Mouse (Mus musculus) hindbrain, embryonic 16.5 days (tissue): ENCODE measurements around the gene Vwa7. TPM values are rescaled to one million over a fixed set of nuclear protein-coding genes. Genes with fewer than 3 reads are reported as not detected.

Experiments
- ATAC-seq: fragments of 200-750 bp; cut with Nextera tagmentation; 2 replicates; pipeline ENCODE4 v1.8.0; 2017; ENCODE audit warnings: moderate TSS enrichment, moderate library complexity
- H3K27ac ChIP-seq: fragments of 300-500 bp; sonication (generic); 2 replicates; pipeline ENCODE4 v1.5.1; 2014; ENCODE audit warnings: low read depth, mild to moderate bottlenecking, control low read depth, low read length, moderate library complexity
- H3K27me3 ChIP-seq: fragments of 300-500 bp; sonication (generic); replicated peaks from 2 replicates; pipeline ENCODE4 v1.6.1; 2014; ENCODE audit warnings: low read length; ENCODE audit not compliant: control insufficient read depth, insufficient read depth
- H3K36me3 ChIP-seq: fragments of 300-500 bp; sonication (generic); 2 replicates; pipeline ENCODE4 v1.6.1; 2014; ENCODE audit warnings: mild to moderate bottlenecking, low read length, moderate library complexity, mixed read lengths; ENCODE audit not compliant: control insufficient read depth, insufficient read depth
- H3K4me1 ChIP-seq: fragments of 300-500 bp; sonication (generic); 2 replicates; pipeline ENCODE4 v1.6.1; 2014; ENCODE audit warnings: low read depth, low read length; ENCODE audit not compliant: control insufficient read depth, insufficient read depth
- H3K4me2 ChIP-seq: fragments of 300-500 bp; sonication (generic); 2 replicates; pipeline ENCODE4 v1.6.1; 2014; ENCODE audit warnings: mild to moderate bottlenecking, low read length, control low read depth, moderate library complexity
- H3K4me3 ChIP-seq: fragments of 300-500 bp; sonication (generic); 2 replicates; pipeline ENCODE4 v1.5.1; 2014; ENCODE audit warnings: mild to moderate bottlenecking, low read length, control low read depth, moderate library complexity
- H3K9ac ChIP-seq: fragments of 300-500 bp; sonication (generic); 2 replicates; pipeline ENCODE4 v1.6.1; 2014; ENCODE audit warnings: low read depth, mild to moderate bottlenecking, control low read depth, low read length, moderate library complexity
- H3K9me3 ChIP-seq: fragments of 300-500 bp; sonication (generic); 2 replicates; pipeline ENCODE4 v1.6.1; 2014; ENCODE audit warnings: mild to moderate bottlenecking, low read length, moderate library complexity; ENCODE audit not compliant: control insufficient read depth
- WGBS: fragments of 180-500 bp; shearing (Covaris S2); extraction: QIAGEN DNeasy Blood & Tissue Kit; methylation state at CpG from one replicate; pipeline ENCODE4 v1.1.7; 2014; 5-methylcytosine and 5-hydroxymethylcytosine counted together
- polyA plus RNA-seq: library from polyadenylated mRNA; unstranded; fragments of >200 nt; fragmentation: Nextera tagmentation; extraction: Ambion mirVana; gene quantifications from 2 replicates; pipeline ENCODE4 v1.2.1, GENCODE M21; 2015

The Vwa7 gene
- polyA plus RNA-seq, 1 experiment from 2014 or later, result 0.08 TPM

GRCm38 (mm10) chr17:35024261-35024660, 7.9 kb downstream of the Vwa7 start:
- Histone ChIP-seq H3K9ac (no peak overlapping the region), H3K4me3 (no peak overlapping the region), H3K9me3 (no peaks in the 10 kb centered on the region), H3K4me1 (peaks cover 11% of the 10 kb centered on the region), H3K27me3 (no peaks in the 10 kb centered on the region), H3K36me3 (no peaks in the 10 kb centered on the region), H3K4me2 (no peak overlapping the region), H3K27ac (no peak overlapping the region)
- 75% methylated on average over 13 of the region's 13 CpGs for WGBS
- ATAC-seq, result no peak

DNA sequence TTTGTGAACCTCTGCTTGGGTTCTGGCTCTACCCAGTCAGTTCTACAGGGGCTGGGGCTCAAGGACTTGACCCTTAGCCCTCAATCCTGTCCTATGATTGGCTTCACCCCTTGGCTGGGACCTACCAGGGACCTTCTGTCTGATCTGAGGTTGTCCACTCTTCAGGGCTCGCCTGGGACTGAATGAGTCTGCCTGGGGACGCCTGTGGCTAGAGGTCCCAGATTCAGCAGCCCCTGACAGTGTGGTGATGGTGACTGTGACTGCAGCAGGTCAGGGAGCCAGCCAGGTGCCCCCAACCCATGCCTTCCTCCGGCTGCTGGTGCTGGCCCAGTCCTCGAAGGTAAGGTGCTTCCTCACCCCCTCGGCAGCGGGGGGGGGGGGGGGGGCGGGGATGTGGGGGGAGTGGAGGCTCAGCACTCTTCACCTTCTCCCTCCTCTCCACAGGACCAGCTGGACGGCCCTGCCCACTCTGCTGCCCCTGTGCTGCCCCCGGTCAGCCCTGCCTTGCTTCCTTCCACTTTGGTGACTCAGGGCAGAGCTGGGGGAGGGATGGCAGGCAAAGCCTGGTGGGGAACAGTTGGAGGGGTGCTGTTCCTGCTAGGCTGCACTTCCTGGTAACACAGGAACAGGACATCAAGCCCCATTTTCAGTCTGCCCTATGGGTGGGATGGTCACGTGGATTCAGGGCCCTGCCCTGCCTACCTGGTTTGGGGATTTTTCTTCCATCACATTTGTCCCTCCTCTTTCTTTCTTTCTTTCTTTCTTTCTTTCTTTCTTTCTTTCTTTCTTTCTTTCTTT, 8.5 kb downstream of the Vwa7 start:
- H3K4me2 ChIP-seq, result no peak overlapping the region
- H3K9me3 ChIP-seq, result no peaks in the 10 kb centered on the region
- H3K27me3 ChIP-seq, result no peaks in the 10 kb centered on the region
- WGBS, result 59% methylated on average over 7 of the region's 10 CpGs
- ATAC-seq, result no peak
- no peak overlapping the region for H3K9ac ChIP-seq
- H3K4me1 ChIP-seq, result peaks cover 13% of the 10 kb centered on the region
- no peaks in the 10 kb centered on the region for H3K36me3 ChIP-seq
- H3K27ac ChIP-seq, result no peak overlapping the region
- H3K4me3 ChIP-seq, result no peak overlapping the region

DNA sequence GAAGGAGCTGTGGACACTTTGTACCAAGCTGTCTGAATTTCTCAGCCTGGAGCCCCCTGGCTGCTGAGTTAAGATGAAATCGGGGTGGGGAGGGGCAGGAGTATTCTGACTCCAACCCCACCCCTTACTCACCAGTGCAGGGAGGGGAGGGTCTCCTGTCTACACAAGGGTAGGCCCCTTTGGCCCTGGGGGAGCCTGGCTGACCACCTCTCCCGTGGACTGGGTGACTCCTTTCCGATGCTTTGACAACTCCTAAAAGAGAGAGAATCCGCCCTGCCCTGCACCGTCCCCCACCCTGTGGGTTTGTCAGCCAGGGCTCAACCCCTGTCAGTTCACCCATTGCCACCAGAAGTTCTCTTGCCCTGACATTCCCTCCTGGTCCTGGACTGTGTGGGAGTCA, 9.8 kb downstream of the Vwa7 start:
- H3K4me3 ChIP-seq, result no peak overlapping the region
- no peak overlapping the region for H3K9ac ChIP-seq
- no peaks in the 10 kb centered on the region for H3K9me3 ChIP-seq
- no peaks in the 10 kb centered on the region for H3K36me3 ChIP-seq
- ATAC-seq, result no peak
- H3K4me2 ChIP-seq, result no peak overlapping the region
- H3K4me1 ChIP-seq, result peaks cover 15% of the 10 kb centered on the region
- no peaks in the 10 kb centered on the region for H3K27me3 ChIP-seq
- no peak overlapping the region; the same call in 1 of the 2 replicates for H3K27ac ChIP-seq
- 73% methylated on average over 5 of the region's 5 CpGs for WGBS

DNA sequence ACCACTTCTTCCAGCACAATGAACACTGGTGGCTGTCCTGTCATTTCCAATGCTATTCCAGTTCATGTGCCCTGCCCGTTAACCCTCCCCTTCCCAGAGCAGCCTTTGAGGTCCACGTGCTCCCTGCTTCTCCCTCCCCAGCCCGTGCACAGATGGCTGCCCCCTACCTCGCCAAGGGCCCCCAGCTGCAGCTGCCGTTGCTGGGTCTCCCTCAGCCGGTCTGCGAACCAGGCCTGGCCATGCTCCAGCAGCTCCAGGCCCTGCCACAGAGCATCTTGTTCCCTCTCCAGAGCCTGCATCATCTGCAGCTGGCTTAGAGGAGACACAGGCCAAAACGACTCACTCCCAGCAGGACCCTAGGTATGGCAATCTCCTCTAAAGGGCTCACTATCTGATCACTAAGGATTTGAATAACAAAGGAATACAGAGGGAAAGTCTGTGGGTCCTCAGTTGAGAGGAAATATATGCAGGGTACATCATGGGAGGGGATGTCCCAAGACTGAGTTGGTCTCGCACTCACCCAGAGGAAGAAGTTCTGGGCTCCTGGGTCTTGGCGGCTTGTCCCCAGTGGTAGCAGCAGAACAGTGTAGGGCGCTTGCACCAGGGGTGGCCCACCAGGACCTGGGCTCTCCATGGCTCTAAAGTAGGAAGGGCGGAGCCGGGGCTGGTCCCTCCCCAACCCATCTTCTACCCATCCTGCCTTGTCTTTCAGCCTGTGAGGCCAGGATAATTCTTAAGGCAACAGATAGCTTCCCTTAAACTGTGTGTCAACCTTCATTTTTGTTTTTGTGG, 11.1 kb downstream of the Vwa7 start, which contains the start of gene Sapcd1:
Sapcd1 (minus strand) TSS at position 740 of the 792 bp plus-strand sequence.
- Histone ChIP-seq H3K4me1 (peaks cover 10% of the 10 kb centered on the region), H3K9ac (no peak within 1 kb of the TSS), H3K9me3 (no peaks in the 10 kb centered on the region), H3K36me3 (no peaks in the 10 kb centered on the region), H3K4me2 (peak within 1 kb of the TSS; percentile 12), H3K27me3 (no peaks in the 10 kb centered on the region), H3K4me3 (no peak within 1 kb of the TSS), H3K27ac (peak within 1 kb of the TSS; percentile 59)
- 33% methylated on average over 13 of the region's 13 CpGs for WGBS
- ATAC-seq, result peak; percentile 67

DNA sequence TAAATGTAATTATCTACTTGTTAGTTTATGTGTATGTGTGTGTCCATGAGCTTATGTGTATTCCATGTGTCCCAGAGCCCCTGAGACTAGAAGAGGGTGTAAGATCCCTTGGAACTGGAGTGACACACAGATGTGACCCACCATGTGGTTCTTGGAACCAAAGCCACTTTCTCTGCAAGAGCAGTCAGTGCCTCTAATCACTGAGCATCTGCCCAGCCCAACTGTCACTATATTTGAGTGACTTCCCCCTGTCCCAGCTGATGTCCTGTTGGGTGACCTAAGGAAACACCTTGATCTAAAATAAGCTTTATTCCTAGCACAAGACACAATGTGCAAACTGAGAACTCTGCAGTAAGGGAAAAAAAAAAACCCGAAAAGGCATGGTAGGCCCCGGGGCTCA, 11.9 kb downstream of the Vwa7 start:
- Histone ChIP-seq H3K36me3 (no peaks in the 10 kb centered on the region), H3K9me3 (no peaks in the 10 kb centered on the region), H3K27me3 (no peaks in the 10 kb centered on the region), H3K9ac (no peak overlapping the region), H3K4me2 (no peak overlapping the region), H3K4me1 (peaks cover 10% of the 10 kb centered on the region), H3K4me3 (no peak overlapping the region), H3K27ac (no peak overlapping the region)
- no peak for ATAC-seq
- WGBS, result 94% methylated on average over 2 of the region's 2 CpGs

GRCm38 (mm10) chr17:35029691-35030532, 13.5 kb downstream of the Vwa7 start:
- H3K9me3 ChIP-seq, result no peaks in the 10 kb centered on the region
- H3K4me3 ChIP-seq, result peak overlapping the region; percentile 8; the same call in 1 of the 2 replicates
- H3K4me1 ChIP-seq, result peaks cover 10% of the 10 kb centered on the region
- no peak overlapping the region for H3K27ac ChIP-seq
- no peaks in the 10 kb centered on the region for H3K27me3 ChIP-seq
- no peaks in the 10 kb centered on the region for H3K36me3 ChIP-seq
- peak overlapping the region; percentile 45 for H3K4me2 ChIP-seq
- WGBS, result 23% methylated on average over 19 of the region's 19 CpGs
- H3K9ac ChIP-seq, result peak overlapping the region; percentile 36
- ATAC-seq, result peak; percentile 53

DNA sequence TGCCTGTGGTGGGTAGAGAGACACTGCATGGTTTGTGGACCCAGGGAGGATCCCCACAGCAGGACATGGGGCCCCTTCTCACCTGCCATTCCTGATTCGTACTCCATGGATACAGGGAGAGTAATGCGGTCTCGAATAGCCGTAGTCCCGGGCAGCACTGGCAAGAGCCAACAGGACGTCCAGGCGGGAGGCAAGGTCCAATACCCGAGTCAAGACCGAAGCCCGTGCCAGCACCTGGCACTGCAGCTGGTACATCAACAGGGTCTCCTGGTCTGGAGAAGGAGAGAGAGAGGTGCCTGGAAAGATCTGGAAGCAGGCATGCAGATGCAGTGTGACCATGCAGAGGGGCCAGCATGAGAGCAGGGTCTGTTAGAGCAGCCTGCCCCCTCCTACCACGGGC, 14.9 kb downstream of the Vwa7 start:
- Histone ChIP-seq H3K27me3 (no peaks in the 10 kb centered on the region), H3K4me1 (peaks cover 10% of the 10 kb centered on the region), H3K4me2 (no peak overlapping the region), H3K27ac (no peak overlapping the region), H3K9me3 (no peaks in the 10 kb centered on the region), H3K36me3 (no peaks in the 10 kb centered on the region), H3K9ac (no peak overlapping the region), H3K4me3 (no peak overlapping the region)
- ATAC-seq, result no peak
- WGBS, result 92% methylated on average over 11 of the region's 11 CpGs

GRCm38 (mm10) chr17:35031880-35032279, 15.5 kb downstream of the Vwa7 start:
- H3K36me3 ChIP-seq, result no peaks in the 10 kb centered on the region
- 90% methylated on average over 7 of the region's 7 CpGs for WGBS
- no peak for ATAC-seq
- no peak overlapping the region for H3K4me3 ChIP-seq
- H3K27me3 ChIP-seq, result no peaks in the 10 kb centered on the region
- peaks cover 10% of the 10 kb centered on the region for H3K4me1 ChIP-seq
- H3K4me2 ChIP-seq, result no peak overlapping the region
- H3K27ac ChIP-seq, result no peak overlapping the region
- no peak overlapping the region for H3K9ac ChIP-seq
- no peaks in the 10 kb centered on the region for H3K9me3 ChIP-seq
